Mouse (Mus musculus): ENCODE results near the gene Kcnip1. TPM values are rescaled to one million over a fixed set of nuclear protein-coding genes. Genes with fewer than 3 reads are reported as not detected.

Kcnip1 gene
- polyA plus RNA-seq, 1 experiment from 2014 or later: not detected

DNA sequence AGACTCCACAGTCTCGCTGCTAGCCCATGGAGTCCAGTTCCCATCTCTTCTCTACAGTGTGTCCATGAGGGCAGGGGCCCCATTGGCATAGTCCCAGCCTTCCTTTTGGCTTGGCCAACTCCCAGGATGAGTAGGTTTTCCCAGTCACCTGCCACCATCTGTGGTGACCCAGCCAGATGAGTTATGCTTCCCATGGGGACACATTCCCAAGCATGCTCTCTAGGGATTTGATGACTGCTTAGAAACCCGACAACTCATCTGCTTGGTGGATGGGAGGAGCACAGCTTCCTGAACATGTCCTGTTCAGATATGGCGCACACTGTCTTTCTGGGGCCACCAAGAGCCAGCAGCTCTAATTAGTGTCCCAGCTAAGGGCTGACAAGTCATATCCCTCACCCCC is 252.8 kb downstream of the Kcnip1 start:
- Histone ChIP-seq H3K4me3 (ENCODE audit: inconsistent target) (no peak overlapping the region), H3K36me3 (ENCODE audit: inconsistent target) (no peaks in the 10 kb centered on the region), H3K79me2 (ENCODE audit: inconsistent target) (no peaks in the 10 kb centered on the region), H3K27ac (no peak overlapping the region)
- WGBS (ENCODE audit: missing documents): 86% methylated on average over 3 of the region's 3 CpGs

DNA sequence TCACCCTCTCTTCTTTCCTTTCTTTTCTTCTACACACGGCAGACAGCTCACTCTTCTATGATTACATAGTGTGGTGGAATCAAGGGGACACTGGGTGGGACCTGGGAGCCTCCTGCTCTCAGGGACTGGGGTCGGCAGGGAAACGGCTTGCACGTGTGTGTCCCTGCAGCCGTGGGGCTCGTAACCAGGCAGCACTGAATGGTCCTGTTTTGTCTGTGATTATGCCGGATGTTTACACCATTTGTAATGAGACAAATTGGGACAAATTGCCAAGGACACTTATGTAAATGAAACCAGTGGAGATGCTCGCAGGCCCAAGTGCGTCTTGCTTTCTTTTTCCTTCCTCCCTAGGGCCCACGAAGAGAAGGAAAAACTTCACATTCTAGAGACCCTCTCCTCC is 256.5 kb downstream of the Kcnip1 start:
- Histone ChIP-seq H3K36me3 (ENCODE audit: inconsistent target) (no peaks in the 10 kb centered on the region), H3K79me2 (ENCODE audit: inconsistent target) (no peaks in the 10 kb centered on the region), H3K27ac (no peak overlapping the region), H3K4me3 (ENCODE audit: inconsistent target) (no peak overlapping the region)
- 80% methylated on average over 9 of the region's 10 CpGs for WGBS (ENCODE audit: missing documents)

DNA sequence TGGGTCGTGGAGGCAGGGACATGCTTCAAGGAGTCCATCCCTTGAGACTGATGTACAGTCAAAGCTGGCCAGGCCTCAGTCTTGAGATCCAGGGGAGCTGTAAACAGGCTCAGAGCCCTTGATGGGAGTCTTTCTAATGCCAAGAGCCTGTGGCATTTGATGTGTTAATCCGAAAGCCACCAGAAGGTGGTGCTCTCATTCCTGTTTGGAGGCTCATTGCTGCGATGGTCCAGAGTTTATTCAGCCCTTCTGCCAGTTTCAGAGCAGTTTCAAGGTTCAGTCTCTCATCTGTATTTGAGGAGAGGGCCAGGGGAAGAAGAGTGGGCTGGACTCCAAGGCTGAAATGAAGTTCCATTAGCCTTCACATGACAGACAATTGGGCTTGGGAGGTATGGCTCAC is 259.7 kb downstream of the Kcnip1 start:
- Histone ChIP-seq H3K4me3 (ENCODE audit: inconsistent target) (no peak overlapping the region), H3K36me3 (ENCODE audit: inconsistent target) (no peaks in the 10 kb centered on the region), H3K27ac (no peak overlapping the region), H3K79me2 (ENCODE audit: inconsistent target) (no peaks in the 10 kb centered on the region)
- 11% methylated on average over 3 of the region's 3 CpGs for WGBS (ENCODE audit: missing documents)

DNA sequence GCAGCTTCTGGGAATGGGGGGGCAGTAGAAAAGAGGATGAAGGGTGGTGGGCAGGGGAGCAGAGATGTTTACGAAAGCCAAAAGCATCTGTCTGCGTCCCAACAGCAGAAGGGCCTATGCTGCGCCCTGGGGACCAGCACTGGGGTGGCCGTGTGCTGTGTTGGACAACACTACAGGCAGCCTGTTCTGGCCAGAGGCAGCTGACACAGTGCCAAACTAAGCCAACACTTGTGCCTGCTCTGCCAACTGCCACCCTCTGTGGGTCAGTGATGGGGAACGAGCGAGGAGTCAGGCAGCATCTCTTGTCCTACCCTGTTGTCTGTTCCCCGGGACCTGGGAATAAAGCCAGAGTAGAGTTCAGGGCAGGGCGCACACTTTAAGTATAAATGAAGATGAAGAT is 260.6 kb downstream of the Kcnip1 start:
- H3K27ac ChIP-seq: no peak overlapping the region
- H3K79me2 ChIP-seq (ENCODE audit: inconsistent target): no peaks in the 10 kb centered on the region
- no peaks in the 10 kb centered on the region for H3K36me3 ChIP-seq (ENCODE audit: inconsistent target)
- WGBS (ENCODE audit: missing documents): 88% methylated on average over 8 of the region's 8 CpGs
- no peak overlapping the region for H3K4me3 ChIP-seq (ENCODE audit: inconsistent target)

DNA sequence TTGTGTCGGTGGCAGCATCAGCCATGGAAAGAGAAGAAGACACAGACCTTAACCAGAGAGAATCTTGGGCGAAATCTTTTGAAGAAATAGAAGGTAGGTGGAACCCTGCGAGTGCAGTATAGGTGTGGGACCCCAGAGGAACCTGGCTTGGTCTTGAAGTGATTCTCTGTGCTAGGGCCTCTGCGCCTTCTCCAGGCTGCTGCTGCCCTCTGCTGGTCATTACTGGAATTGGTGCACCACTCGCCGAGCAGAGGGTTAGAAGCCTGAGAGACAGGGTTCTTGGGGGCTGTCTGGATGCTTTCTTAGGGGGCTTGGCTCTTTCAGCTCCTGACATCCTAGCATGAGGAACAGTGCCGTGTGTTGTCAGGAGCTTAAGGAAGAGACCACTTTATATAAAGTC is 271.7 kb downstream of the Kcnip1 start:
- no peak overlapping the region for H3K4me3 ChIP-seq (ENCODE audit: inconsistent target)
- H3K36me3 ChIP-seq (ENCODE audit: inconsistent target): no peaks in the 10 kb centered on the region
- no peak overlapping the region for H3K27ac ChIP-seq
- 27% methylated on average over 7 of the region's 7 CpGs for WGBS (ENCODE audit: missing documents)
- H3K79me2 ChIP-seq (ENCODE audit: inconsistent target): no peaks in the 10 kb centered on the region

DNA sequence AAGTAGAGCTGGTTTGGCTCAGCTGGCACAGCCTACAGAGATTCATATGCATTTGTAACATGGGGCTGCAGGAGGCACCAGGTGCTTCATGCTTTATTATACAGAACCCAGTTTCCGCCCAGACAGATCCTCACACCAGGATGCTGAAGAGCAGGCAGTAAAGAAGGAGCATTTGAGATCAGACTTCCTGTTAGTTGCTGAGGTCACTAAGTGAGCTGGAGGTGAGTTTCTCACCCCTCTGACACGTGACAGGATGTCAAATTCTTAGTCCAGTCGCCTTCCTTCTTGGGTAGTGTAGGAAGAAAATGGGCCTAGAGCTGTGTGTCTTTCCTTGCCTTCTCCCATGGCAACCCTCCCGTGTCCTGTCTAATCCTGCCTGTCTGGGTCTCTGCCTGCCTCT is 286.2 kb downstream of the Kcnip1 start:
- 44% methylated on average over 3 of the region's 4 CpGs for WGBS (ENCODE audit: missing documents)

DNA sequence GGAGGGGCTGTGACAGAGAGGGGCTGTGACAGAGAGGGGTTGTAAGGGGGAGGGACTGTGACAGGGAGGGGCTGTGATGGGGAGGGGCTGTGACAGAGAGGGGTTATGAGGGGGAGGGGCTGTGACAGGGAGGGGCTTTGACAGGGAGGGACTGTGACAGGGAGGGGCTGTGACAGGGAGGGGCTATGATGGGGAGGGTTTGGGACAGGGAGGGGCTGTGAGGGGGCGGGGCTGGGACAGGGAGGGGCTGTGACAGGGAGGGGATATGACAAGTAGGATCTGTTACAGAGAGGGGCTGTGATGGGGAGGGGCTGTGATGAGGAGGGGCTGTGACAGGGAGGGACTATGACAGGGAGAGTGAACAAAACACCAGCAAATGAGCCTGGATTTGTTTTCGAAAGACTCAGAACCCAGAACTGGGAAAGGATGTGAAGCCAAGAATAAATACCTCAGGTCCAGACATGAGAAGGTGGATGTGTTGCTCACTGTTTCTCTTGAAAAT is 290.9 kb downstream of the Kcnip1 start:
- Histone ChIP-seq H3K4me3 (ENCODE audit: inconsistent target) (no peak overlapping the region), H3K27ac (no peak overlapping the region), H3K36me3 (ENCODE audit: inconsistent target) (no peaks in the 10 kb centered on the region), H3K79me2 (ENCODE audit: inconsistent target) (no peaks in the 10 kb centered on the region)
- WGBS (ENCODE audit: missing documents): 59% methylated on average over 2 of the region's 2 CpGs

More for the DNA sequence above, 286.2 kb downstream of the Kcnip1 start:
- H3K36me3 ChIP-seq (ENCODE audit: inconsistent target): no peaks in the 10 kb centered on the region
- H3K4me3 ChIP-seq (ENCODE audit: inconsistent target): no peak overlapping the region
- no peaks in the 10 kb centered on the region for H3K79me2 ChIP-seq (ENCODE audit: inconsistent target)
- no peak overlapping the region for H3K27ac ChIP-seq

DNA sequence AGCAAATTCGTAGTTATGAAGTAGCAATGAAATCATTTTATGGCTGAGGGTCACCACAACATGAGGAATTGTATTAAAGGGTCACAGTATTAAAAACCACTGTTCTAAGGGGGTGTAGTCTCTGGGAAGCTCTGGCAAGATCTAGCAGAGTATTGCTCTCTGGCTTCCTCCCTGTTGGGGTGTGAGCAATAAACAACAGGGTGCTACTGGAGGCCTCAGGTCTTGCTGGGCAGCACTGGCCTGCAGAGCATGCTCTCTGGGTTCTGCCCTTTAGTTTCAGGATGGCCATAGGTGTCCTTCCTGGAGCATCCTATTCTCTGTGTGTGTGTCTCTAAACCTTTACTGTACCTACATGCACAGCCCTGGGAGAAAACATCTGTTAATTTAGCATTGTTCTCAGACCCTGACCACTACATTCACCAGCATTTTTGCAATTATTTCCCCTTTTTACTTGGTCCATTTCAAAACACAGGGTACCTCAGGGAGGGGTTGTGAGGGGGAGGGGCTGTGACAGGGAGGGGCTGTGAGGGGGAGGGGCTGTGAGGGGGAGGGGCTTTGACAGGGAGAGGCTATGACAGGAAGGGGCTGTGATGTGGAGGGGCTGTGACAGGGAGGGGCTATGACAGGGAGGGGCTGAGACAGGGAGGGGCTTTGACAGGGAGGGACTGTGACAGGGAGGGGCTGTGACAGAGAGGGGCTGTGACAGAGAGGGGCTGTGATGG is 291.6 kb downstream of the Kcnip1 start:
- 46% methylated on average over 1 of the region's 1 CpGs for WGBS (ENCODE audit: missing documents)
- Histone ChIP-seq H3K79me2 (ENCODE audit: inconsistent target) (no peaks in the 10 kb centered on the region), H3K36me3 (ENCODE audit: inconsistent target) (no peaks in the 10 kb centered on the region)

DNA sequence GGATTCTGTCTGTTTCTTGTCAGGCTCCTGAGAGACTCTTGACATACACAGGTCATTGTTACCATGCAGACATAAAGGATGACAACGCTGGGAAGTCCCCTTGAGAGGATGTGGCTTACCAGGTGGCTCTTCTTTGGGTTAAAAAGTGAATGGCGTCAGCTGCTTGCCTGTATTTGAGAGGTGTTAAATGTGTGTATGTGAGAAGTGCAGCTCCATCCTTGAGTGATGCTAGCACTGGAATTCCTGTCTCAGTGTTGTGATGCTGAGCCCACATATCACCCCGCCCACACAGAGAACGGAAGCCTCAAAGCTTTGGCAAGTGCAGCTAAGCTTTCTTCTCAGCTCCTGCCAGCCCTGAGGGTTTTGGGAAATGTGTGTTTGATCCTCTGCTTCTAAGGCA is 292.2 kb downstream of the Kcnip1 start:
- no peak overlapping the region for H3K27ac ChIP-seq
- no peaks in the 10 kb centered on the region for H3K79me2 ChIP-seq (ENCODE audit: inconsistent target)
- H3K36me3 ChIP-seq (ENCODE audit: inconsistent target): no peaks in the 10 kb centered on the region
- H3K4me3 ChIP-seq (ENCODE audit: inconsistent target): no peak overlapping the region
- 63% methylated on average over 4 of the region's 4 CpGs for WGBS (ENCODE audit: missing documents)

More for the DNA sequence above, 291.6 kb downstream of the Kcnip1 start:
- Histone ChIP-seq H3K4me3 (ENCODE audit: inconsistent target) (no peak overlapping the region), H3K27ac (no peak overlapping the region)

DNA sequence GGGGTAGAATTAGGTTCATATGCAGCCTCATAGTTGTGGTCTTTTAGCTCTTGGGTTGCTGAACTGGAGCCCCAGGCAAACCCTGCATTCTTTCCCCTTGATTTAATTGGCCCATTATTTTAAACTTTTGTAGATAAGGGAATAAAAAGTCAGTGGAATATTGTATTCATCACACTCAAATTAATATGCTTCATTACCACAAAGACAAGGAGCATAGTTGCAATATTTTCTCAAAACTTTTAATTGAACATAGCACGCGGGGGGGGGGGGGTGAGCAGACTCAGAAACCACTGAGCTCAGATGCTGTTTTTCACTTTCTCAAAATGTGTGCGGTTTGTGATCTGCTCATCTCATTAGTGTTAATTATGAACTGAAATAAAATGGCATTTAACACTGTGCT is 302.8 kb downstream of the Kcnip1 start:
- H3K4me3 ChIP-seq (ENCODE audit: inconsistent target): no peak overlapping the region
- no peaks in the 10 kb centered on the region for H3K79me2 ChIP-seq (ENCODE audit: inconsistent target)
- no peak overlapping the region for H3K27ac ChIP-seq
- H3K36me3 ChIP-seq (ENCODE audit: inconsistent target): no peaks in the 10 kb centered on the region
- 85% methylated on average over 3 of the region's 3 CpGs for WGBS (ENCODE audit: missing documents)

DNA sequence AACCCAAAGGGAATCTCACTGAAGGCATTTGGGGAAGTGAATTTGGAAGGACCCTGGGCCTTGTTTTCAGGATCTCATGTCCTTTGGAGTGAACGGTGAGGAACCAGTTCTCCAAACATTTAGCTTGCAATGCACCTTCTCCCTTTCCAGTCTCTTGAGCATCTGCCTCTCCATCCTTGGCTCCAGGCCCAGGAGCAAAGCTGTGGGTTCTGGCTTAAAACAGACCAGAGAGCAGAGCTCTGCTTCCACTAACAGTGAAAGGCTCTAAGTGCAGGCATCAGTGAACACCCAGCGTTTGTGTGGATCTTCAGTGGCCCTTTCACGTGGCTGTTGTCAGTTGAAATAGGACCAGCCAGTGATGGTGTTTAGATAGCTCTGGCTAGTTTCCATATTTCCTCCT is 307.0 kb downstream of the Kcnip1 start:
- WGBS (ENCODE audit: missing documents): 70% methylated on average over 3 of the region's 3 CpGs
- Histone ChIP-seq H3K27ac (no peak overlapping the region), H3K4me3 (ENCODE audit: inconsistent target) (no peak overlapping the region), H3K36me3 (ENCODE audit: inconsistent target) (no peaks in the 10 kb centered on the region), H3K79me2 (ENCODE audit: inconsistent target) (no peaks in the 10 kb centered on the region)

DNA sequence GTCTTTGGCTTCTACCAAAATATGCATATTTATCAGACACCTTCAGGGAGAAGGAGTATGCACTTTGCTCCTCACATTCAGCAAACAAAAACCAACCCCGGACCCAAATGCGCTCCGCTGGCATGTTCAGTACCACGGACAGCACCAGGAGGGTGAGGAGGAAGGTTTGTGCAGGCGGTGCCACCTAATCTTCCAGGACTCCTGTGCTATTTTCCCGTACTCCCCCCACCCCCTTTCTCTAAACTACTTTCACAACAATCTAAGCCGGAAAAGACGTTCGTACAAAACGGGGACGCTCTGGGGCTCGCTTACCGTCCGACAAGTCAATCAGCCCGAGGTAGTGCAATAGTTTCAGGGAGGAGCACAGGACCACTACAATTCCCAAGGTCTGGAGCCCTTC is 312.8 kb downstream of the Kcnip1 start:
- H3K79me2 ChIP-seq (ENCODE audit: inconsistent target): no peaks in the 10 kb centered on the region

DNA sequence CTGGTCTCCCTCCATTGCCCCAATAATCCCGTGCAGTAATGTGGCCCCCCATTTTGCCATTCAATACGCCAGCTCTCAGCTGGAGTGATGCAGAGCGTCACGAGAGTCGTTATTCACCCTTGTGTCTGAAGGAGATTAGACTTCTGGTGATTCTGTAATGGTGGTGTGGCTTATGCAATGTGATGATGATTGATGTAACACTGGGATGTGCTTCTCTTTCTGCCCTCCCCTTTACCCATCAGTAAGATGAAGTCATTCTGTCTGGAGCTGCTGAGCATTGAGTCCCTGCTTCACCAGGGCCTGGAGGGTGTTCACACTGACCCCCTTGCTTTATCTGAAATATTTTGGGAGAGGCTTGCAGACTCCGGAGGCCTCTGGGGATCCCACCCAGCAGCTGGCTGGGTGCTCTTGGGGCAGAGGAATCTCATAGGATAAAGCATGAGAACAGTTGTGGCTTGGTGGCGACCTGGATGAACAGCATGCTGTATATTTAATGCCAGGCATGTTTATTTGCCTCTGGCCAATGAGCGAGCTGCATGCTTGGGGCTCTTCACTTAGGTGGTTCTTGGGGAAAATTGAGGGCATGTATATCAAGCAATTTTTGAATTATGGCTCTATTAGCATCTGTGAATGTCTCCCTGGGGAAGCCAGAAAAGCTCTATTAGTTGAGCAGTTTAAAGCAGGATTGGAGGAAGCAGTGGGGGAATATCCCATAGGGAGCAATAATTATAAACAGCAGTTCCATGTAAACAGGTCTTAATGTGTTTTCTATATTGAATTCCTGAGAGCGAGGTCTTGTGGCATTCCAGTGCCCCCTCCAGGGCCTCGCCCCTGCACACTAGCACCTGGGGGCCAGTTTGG is 322.6 kb downstream of the Kcnip1 start:
- Histone ChIP-seq H3K4me3 (ENCODE audit: inconsistent target) (no peak overlapping the region), H3K27ac (no peak overlapping the region), H3K36me3 (ENCODE audit: inconsistent target) (no peaks in the 10 kb centered on the region), H3K79me2 (ENCODE audit: inconsistent target) (no peaks in the 10 kb centered on the region)
- WGBS (ENCODE audit: missing documents): 85% methylated on average over 10 of the region's 10 CpGs

More for the DNA sequence above, 312.8 kb downstream of the Kcnip1 start:
- Histone ChIP-seq H3K36me3 (ENCODE audit: inconsistent target) (no peaks in the 10 kb centered on the region), H3K27ac (no peak overlapping the region), H3K4me3 (ENCODE audit: inconsistent target) (no peak overlapping the region)
- WGBS (ENCODE audit: missing documents): 8% methylated on average over 15 of the region's 15 CpGs

DNA sequence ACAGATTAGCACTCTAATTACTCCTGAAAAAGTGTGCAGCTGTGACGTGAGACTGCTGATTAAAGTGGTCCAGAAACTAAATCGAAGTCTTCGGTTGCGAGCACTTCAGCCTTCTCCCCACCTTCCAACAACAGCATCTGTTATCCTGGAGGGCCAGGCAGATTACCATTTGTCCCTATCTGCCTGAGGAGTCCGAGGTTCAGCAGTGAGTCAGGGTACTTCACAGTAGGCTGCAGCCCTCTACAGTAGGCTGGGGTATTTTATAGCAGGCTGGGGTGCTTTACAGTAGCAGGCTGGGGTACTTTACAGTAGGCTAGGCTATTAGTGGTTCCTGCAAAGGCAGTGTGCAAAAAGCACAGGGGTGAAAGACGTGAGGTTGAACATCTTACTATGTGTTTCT is 324.6 kb downstream of the Kcnip1 start:
- 83% methylated on average over 6 of the region's 6 CpGs for WGBS (ENCODE audit: missing documents)
- Histone ChIP-seq H3K27ac (no peak overlapping the region), H3K4me3 (ENCODE audit: inconsistent target) (no peak overlapping the region), H3K79me2 (ENCODE audit: inconsistent target) (no peaks in the 10 kb centered on the region), H3K36me3 (ENCODE audit: inconsistent target) (no peaks in the 10 kb centered on the region)

DNA sequence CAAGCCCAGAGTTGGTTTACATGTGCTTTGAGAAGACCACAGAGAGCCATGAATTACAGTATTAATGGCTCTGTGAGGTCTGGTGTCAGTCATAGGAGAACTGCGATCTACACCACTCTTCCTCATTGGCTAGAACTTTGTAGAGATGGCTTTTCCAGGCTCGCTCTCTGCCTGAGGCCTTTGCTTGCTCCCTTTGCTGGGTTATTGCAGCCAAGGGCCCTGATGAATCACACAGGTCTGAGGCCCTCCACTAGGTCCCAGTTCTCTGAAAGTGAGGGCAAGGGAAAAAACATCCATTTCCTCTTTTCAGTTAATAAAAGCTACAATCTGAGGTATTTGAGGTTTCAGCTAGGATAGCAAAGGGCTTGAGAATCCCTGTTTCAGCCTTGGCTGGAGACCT is 329.4 kb downstream of the Kcnip1 start:
- 86% methylated on average over 2 of the region's 2 CpGs for WGBS (ENCODE audit: missing documents)
- H3K4me3 ChIP-seq (ENCODE audit: inconsistent target): no peak overlapping the region
- H3K27ac ChIP-seq: no peak overlapping the region
- H3K36me3 ChIP-seq (ENCODE audit: inconsistent target): no peaks in the 10 kb centered on the region
- H3K79me2 ChIP-seq (ENCODE audit: inconsistent target): no peaks in the 10 kb centered on the region
